In the genomic region with DNA sequence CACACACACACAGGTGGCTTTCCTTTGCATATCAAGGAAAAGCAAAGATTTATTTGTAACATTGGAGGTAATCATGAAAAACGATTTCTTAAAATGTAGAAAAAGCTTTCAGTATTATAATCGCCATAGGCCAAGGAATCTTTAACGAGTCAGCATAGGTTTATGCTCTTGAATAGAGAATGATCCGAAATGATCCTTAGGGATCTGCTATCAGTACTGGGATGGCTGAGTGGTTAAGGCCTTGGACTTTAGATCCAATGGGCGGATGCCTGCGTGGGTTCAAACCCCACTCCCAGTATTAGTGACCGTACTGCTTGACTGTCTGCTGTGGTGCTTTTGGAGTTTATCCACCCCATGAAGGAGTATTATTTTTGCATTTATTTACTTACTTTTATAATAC, we compare ENCODE assay signal across 23 mouse cellular contexts. TPM values are rescaled to one million over a fixed set of nuclear protein-coding genes. Genes with fewer than 3 reads are reported as not detected.
"Had no signal": no experiment of that assay in that cellular context is flagged by ENCODE, and none has a peak within 500 bp of the region (broad histone marks: within the 10 kb centered on the region; RNA-seq: fewer than 3 reads in every experiment).

No protein-coding gene starts in this region.

- H3K36me3 ChIP-seq: liver, embryonic 13.5 days; midbrain, embryonic 12.5 days; midbrain, embryonic 15.5 days; neural tube, embryonic 13.5 days had no signal

- DNase-seq: kidney, adult 2 months; kidney, postnatal 25 days; layer of hippocampus, postnatal 36 days; liver, embryonic 13.5 days; lung, adult 2 months; lung, postnatal 14 days; lung, postnatal 4 days; right cerebral cortex, adult 18-20 months; right cerebral cortex, postnatal 14 days; right cerebral cortex, postnatal 4 days; thymus, adult 2 months; thymus, postnatal 14 days had no signal

- ATAC-seq: midbrain, embryonic 15.5 days had no signal

- H3K27me3 ChIP-seq: liver, embryonic 13.5 days; midbrain, embryonic 12.5 days; neural tube, embryonic 13.5 days had no signal

- H3K9me3 ChIP-seq: liver, embryonic 13.5 days; midbrain, embryonic 12.5 days; midbrain, embryonic 15.5 days; neural tube, embryonic 13.5 days had no signal

- H3K4me3 ChIP-seq: left cerebral cortex, adult 2 months; liver, embryonic 13.5 days; midbrain, embryonic 12.5 days; midbrain, embryonic 15.5 days; neural tube, embryonic 13.5 days had no signal

- H3K9ac ChIP-seq: liver, embryonic 13.5 days; midbrain, embryonic 12.5 days; midbrain, embryonic 15.5 days; neural tube, embryonic 13.5 days had no signal

- H3K27ac ChIP-seq: kidney, postnatal 0 days; left cerebral cortex, adult 2 months; liver, embryonic 13.5 days; midbrain, embryonic 12.5 days; midbrain, embryonic 15.5 days; neural tube, embryonic 13.5 days; stomach, postnatal 0 days had no signal

- H3K4me1 ChIP-seq: midbrain, embryonic 15.5 days had no signal

- H3K4me2 ChIP-seq: liver, embryonic 13.5 days; midbrain, embryonic 12.5 days; midbrain, embryonic 15.5 days; neural tube, embryonic 13.5 days had no signal

RNA-seq across cellular contexts. Expression of a gene that starts 8.3 kb away (rescaled TPM):
- polyA plus RNA-seq: kidney, adult 2 months; liver, adult 2 months; lung, adult 2 months had no signal

RNA-seq across cellular contexts. Expression of a gene that starts 8.6 kb away (rescaled TPM):
- polyA plus RNA-seq: kidney, postnatal 0 days; liver, adult 2 months; neural tube, embryonic 13.5 days had no signal

RNA-seq across cellular contexts. Expression of a gene that starts 14.7 kb away (rescaled TPM):
- polyA plus RNA-seq: kidney, adult 2 months; kidney, embryonic 14.5 days; kidney, postnatal 0 days; large intestine, adult 2 months; limb, embryonic 14.5 days; liver, adult 2 months; lung, adult 2 months; midbrain, embryonic 12.5 days; midbrain, embryonic 15.5 days; neural tube, embryonic 13.5 days; stomach, embryonic 14.5 days; thymus, adult 2 months had no signal
